Mouse (Mus musculus): Measurements from ENCODE around the gene Cdkal1.

The Cdkal1 gene

DNA sequence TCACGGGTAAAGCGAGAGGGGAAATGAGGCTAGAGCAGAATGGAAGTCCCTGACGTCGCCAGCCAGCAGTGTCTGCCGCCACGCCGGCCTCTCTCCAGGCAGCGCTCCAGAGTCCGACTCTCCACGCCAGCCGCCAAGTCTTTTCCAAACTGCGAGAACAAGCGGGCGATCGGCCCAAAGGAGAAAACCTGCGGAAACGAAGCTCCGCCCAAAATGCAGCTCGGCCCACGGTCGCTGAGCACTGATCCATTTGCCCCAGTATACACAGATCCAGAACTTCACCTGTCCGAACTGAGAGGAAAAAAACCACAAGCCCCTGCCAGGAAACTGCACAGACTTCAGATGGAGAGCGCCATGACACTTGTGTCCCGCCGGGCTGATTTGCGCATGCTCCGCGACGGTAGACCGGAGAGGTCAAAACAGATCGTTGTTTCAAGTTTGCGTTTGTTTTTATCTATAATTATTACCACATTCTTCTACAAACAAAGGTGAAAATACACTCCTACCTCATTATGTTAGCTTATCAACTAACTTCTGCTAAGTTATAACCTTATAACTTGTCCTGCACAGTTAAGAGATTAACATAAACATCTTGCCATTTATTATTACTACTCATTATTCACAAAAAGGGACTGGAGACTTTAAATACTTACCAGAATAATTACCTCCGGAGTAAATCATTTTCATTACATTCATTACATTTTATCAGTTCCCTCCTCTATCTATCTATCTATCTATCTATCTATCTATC, at the start of gene Cdkal1:
Gene Cdkal1, minus strand, starts transcription at position 394 of the 751 bp plus-strand sequence.
- DNase-seq (ENCODE audit: low read depth, low spot score), result peak; percentile 48

- DNase-seq (ENCODE audit: low read depth, low spot score), result no peak
Observed at GRCm38 (mm10) chr13:29903341-29903740, 47.9 kb upstream of the Cdkal1 start.

- DNase-seq (ENCODE audit: low read depth, low spot score), result no peak
Observed at GRCm38 (mm10) chr13:29902676-29903075, 47.2 kb upstream of the Cdkal1 start.

DNA sequence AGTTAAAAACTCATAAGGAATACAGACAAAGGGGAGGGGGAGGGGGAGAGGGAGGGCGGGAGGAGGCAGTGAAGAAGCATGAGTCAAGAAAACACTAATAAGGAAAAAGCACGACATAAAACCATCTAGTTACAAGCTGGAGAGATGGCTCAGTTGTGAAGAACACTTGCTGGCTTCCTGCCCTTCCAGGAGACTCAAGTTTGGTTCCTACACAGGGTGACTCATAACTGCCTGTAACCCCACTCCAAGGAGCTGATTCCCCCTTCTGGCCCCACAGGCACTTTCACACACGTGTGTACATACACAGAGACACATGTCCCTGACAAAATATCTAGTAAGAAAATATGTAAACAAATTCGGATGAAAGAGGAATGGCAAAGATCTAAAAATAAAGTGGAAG, 46.2 kb upstream of the Cdkal1 start:
- no peak for DNase-seq (ENCODE audit: low read depth, low spot score)

DNA sequence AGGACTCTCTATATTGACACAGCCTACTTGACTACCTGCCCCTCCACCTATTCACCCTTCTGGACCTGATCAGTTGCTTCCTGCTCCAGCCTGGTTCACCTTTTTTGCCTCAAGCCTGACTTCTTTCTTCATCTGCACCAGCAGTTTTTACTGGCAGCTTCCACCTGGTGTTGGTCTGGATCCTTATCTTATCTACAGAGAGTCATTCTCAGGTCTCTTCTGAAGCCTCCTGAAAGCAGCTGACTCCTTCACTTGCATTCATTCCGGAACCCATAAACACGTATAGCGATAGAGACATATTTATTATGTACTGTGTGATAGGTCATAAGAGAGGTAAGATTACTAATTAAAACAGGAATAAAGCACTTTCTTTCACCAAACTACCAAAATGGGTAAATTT, 11.3 kb upstream of the Cdkal1 start:
- no peak for DNase-seq (ENCODE audit: low read depth, low spot score)

- DNase-seq (ENCODE audit: low read depth, low spot score), result no peak
Observed at GRCm38 (mm10) chr13:29864331-29864730, 8.9 kb upstream of the Cdkal1 start.

- no peak for DNase-seq (ENCODE audit: low read depth, low spot score)
Observed at GRCm38 (mm10) chr13:29860087-29860486, 4.6 kb upstream of the Cdkal1 start.

DNA sequence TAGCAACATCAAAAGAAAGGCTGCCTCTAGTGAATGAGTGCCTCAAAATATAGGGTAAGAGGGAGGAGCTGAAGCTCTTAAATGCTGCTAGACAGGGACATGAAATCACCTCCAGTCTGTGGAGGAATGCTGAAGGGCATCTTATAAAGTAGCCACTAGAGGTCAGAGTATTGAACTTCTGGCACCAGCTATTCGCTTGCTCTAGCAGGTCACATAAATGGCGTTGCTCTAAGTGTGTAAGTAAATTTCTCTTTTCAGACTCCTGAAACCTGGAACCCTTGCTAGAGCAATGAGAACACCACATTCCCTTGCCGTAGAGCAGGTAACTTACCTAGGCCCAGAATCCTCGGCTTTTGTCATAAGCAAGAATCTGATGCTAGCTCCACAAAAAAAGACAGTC, 2.0 kb upstream of the Cdkal1 start:
- no peak for DNase-seq (ENCODE audit: low read depth, low spot score)

DNA sequence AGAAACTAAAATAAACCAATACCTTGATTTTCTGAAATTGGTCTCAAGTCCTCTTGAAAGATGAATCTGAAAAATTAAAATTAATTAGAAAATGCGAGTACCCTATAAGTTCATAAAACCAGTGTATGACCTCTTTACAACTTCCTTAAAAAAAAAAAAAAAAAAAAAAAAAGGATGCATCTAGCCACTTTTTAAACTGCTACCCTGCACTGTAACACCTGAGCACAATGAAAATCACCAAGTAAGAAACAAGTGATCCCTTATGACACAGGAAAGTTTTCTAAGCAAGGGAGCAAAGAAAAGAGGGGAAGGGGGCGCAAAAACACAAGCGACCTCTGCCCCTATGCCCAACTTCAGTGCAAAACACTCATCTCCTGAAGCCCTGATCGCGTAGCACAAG, 598 bp downstream of the Cdkal1 start:
- no peak for DNase-seq (ENCODE audit: low read depth, low spot score)

DNA sequence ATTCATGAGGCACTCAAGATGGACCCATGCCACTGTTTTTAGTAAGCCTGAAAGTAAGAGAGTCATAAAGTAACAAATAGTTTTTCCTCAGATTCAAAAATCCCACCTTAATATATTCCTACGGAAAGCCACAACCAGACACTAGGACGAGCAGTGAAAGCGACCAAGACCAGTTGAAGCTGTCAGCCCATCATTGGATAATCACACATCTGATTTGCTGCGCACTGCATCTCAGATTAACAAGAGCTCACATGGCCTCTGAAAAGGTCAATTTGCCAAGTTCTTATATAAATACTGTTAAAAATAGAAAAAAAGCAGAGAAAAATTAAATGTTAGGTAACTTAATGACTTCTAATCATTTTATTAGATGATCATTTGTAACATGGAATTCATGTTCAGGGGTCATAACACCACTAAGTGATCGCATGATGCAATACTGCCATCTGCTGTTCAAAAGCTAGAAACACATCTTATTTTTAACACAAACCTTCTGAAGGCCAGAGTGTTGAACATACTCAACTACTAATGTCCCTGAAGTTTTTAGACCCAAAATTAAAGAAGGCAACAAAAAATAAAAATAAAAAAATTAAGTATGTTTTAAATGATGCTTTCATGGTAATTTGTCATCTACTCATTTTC, 16.9 kb downstream of the Cdkal1 start:
- no peak for DNase-seq (ENCODE audit: low read depth, low spot score)

DNA sequence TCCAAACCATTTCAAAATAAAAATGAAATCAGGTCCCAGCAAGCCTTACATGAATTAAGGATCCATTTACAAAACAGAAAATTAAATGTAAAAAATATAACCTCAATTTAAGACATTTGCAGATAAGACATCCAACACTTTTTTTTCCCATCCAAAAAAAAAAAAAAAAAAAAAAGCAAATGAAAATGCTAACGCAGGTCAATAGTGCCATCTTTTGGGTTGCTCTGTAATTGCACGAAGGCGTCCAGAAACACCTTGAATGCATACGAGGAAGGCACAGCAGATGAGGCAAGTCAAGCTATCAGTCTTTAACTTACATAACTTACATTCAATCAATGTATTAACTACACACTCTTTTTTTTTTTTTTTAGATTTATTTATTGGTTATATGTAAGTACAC, 20.3 kb downstream of the Cdkal1 start:
- no peak for DNase-seq (ENCODE audit: low read depth, low spot score)

DNA sequence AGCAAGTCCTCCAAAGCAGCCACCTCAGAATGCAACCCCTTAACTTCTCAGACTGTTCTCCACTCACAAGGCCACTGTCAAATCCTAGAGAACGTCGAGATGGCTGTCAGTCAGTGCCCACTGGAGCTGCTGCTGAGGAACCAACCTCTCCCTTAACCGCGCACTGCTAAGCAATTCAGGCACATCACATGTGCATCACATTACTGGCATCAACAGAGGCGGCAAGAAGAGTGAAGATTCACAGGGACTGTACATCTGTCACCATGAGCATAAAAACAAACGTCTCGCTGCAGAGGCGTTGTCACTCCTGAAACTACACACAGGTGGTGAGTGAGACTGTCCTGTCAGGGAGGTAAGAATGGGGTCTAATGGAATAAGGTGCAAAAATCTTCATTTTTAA, 21.7 kb downstream of the Cdkal1 start:
- DNase-seq (ENCODE audit: low read depth, low spot score), result no peak

DNA sequence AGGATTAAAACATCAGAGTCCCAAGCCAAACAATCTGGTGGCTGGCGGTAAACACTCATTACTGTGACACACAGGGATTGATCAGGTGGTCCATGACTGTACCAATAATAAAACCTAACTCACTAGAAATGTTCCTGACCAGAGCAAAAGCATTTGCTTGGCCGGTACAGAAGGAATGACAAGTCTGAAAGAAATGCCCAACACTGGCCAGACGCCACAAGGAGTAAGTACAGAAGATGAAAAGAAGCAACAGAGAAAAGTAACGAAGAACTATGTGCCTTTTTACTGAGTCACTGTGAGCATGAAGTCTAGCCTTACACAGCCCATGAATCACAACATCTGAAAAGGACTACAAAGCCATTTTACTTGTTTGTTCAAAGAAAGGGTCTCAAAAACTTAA, 24.3 kb downstream of the Cdkal1 start:
- no peak for DNase-seq (ENCODE audit: low read depth, low spot score)

DNA sequence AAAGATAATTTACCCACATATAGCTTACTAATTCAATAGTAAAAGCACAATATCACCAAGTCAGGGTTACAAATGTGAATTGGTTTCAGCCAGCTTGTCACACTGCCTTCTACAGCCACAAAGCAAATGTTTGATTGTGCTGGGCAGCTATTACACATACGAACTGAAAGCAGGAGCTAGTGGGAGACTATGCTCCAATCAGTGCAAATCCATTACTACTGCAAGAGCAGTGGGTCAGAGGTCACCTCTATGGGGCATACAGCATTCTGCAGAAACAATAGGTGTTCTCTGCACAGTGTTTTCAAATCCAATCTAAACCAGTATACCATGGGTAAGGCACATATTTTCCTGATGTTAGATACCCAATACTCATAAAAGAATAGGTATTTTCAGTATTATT, 27.4 kb downstream of the Cdkal1 start:
- no peak for DNase-seq (ENCODE audit: low read depth, low spot score)

DNA sequence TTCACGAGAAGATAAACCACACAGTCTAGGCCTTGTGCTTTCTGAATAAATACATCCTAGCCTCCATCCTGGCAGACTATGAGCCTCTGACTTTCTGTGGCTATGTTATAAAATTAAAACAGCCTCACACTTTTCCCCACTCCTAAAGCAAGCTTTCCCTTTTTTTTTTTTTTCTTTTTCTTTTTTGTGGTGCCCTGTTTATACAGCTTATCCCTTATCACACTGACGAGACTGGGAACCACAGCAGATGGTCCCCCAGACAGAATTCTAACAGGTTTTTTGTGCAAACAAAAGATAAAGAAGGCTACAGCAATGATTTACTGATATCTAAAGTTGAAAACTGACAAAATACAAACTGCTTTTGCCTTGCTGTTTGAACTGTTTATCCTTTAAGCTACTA, 29.0 kb downstream of the Cdkal1 start:
- DNase-seq (ENCODE audit: low read depth, low spot score), result no peak

- no peak for DNase-seq (ENCODE audit: low read depth, low spot score)
Observed at GRCm38 (mm10) chr13:29826041-29826440, 29.4 kb downstream of the Cdkal1 start.

GRCm38 (mm10) chr13:29824797-29825196, 30.7 kb downstream of the Cdkal1 start:
- no peak for DNase-seq (ENCODE audit: low read depth, low spot score)

- DNase-seq (ENCODE audit: low read depth, low spot score), result no peak
Observed at GRCm38 (mm10) chr13:29824326-29824725, 31.1 kb downstream of the Cdkal1 start.

DNA sequence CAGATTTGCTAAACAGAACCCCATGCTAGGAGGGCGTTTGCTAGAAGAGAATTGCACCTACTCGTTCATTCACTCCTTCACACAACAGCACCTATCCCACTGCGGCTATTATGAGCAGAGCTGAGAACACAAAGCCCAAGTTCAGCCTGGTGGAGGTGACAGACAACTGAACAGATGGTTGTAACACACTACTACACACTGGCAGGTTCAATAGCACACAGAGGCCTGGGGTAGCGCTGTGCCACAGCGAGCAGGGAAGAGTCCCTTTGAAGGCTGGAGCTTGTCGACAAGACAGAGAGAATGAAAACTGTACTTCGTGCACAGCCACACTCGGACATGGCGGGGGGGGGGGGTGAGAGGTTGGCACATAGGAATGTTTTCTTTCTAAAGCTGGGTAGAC, 31.6 kb downstream of the Cdkal1 start:
- DNase-seq (ENCODE audit: low read depth, low spot score), result no peak

DNA sequence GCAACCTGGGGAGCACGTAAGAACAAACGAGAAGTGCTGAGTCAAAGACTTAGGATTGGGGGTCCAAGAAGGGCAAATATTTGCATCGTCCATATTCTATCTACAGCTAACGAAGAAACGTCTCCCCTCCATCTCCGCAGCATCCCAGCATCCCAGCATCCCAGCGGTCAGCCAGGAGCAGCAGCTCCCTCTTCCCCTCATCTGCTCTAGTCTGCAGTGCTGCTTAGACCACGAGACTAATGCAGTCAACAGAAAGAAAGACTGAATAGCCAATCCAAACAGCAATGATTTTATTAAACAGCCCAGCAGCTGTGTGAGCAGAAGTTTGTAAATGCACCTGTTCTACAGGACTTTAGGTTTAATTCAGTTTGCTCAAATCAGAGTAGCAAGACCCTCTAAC, 32.0 kb downstream of the Cdkal1 start:
- DNase-seq (ENCODE audit: low read depth, low spot score), result no peak

DNA sequence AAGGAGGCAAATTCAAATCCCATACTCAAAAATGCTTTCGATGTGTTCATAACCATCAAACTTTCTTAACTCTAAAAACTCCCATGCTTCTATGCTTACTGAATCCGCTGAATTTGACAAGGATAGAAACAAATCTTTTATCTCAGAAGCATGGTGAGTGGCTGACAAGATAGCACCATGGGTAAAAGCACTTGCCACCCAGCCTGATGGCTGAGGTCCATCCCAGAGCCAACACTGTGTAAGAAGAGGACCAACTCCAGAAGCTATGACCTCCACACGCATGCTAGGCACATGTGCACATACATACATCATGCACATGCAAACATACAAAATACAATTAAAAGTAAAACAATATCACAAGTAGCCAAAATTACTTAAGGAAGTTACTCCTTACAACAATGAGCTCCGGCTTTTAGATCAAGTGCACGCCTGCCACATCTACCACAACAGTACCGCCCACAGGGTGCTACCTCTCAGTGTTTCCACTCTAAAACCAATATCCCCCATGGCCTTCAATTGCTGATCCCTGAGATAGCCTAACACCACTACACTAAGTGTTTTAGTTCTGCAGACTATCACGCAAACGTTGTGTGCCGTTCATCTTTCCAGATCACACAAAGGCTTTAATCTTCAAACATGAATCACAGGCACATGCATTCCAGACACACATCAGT, 35.4 kb downstream of the Cdkal1 start:
- DNase-seq (ENCODE audit: low read depth, low spot score), result no peak

- DNase-seq (ENCODE audit: low read depth, low spot score), result no peak
Observed at GRCm38 (mm10) chr13:29819147-29819546, 36.3 kb downstream of the Cdkal1 start.

- DNase-seq (ENCODE audit: low read depth, low spot score), result no peak
Observed at GRCm38 (mm10) chr13:29818314-29818713, 37.2 kb downstream of the Cdkal1 start.
